Mouse (Mus musculus) myocyte (in vitro differentiated cells): ENCODE results near the gene Fpgt. TPM values are rescaled to one million over a fixed set of nuclear protein-coding genes. Genes with fewer than 3 reads are reported as not detected.

Experiments used
- H3K27me3 ChIP-seq: one replicate; pipeline ENCODE4 v1.6.1; 2011; ENCODE audit not compliant: control insufficient read depth, insufficient read depth, insufficient read length
- H3K36me3 ChIP-seq: one replicate; pipeline ENCODE4 v1.6.1; 2011; ENCODE audit not compliant: control insufficient read depth, insufficient read depth
- H3K4me2 ChIP-seq: one replicate; pipeline ENCODE4 v1.6.1; 2011; ENCODE audit warnings: low read depth, control low read depth
- H3K4me3 ChIP-seq: one replicate; pipeline ENCODE4 v1.5.1; 2011; ENCODE audit warnings: mild to moderate bottlenecking, control low read depth, moderate library complexity
- H3K79me2 ChIP-seq: one replicate; pipeline ENCODE4 v1.6.1; 2011; ENCODE audit not compliant: control insufficient read depth, insufficient read depth
- H3ac ChIP-seq: one replicate; pipeline ENCODE4 v1.6.1; 2011; ENCODE audit not compliant: control insufficient read depth, insufficient read length
- CEBPB ChIP-seq: IDR thresholded peaks from 2 replicates; pipeline ENCODE4 v1.6.1; 2011; ENCODE audit warnings: mild to moderate bottlenecking, moderate library complexity; ENCODE audit not compliant: poor library complexity, insufficient read depth, severe bottlenecking
- E2F4 ChIP-seq: IDR thresholded peaks from one replicate; pipeline ENCODE4 v1.6.1; 2011; ENCODE audit warnings: mild to moderate bottlenecking, control low read depth, moderate library complexity; ENCODE audit not compliant: insufficient read depth
- MAX ChIP-seq: IDR thresholded peaks from one replicate; pipeline ENCODE4 v1.6.1; 2011; ENCODE audit warnings: low read depth, mild to moderate bottlenecking, control low read depth
- MYOD1 ChIP-seq, 3 experiments: IDR thresholded peaks; one replicate each; pipeline ENCODE4 v1.6.1; 2011; ENCODE audit warnings: control low read depth in 2 of 3, low read depth in 2 of 3, mild to moderate bottlenecking in 2 of 3, moderate library complexity in 1 of 3; ENCODE audit not compliant: insufficient read length in 2 of 3, control insufficient read depth in 1 of 3
- MYOG ChIP-seq, 3 experiments: IDR thresholded peaks; one replicate each; pipeline ENCODE4 v1.6.1; 2011; ENCODE audit warnings: control low read depth in 2 of 3, low read depth in 2 of 3, mild to moderate bottlenecking in 2 of 3; ENCODE audit not compliant: insufficient read length in 2 of 3, control insufficient read depth in 1 of 3, insufficient read depth in 1 of 3
- POLR2A ChIP-seq: IDR thresholded peaks from one replicate; pipeline ENCODE4 v1.6.1; 2011; ENCODE audit warnings: low read depth, mild to moderate bottlenecking, control low read depth, moderate library complexity; ENCODE audit not compliant: insufficient read length
- POLR2AphosphoS2 ChIP-seq: IDR thresholded peaks from one replicate; pipeline ENCODE4 v1.6.1; 2011; ENCODE audit warnings: low read depth, control low read depth; ENCODE audit not compliant: insufficient read length
- REST ChIP-seq: IDR thresholded peaks from one replicate; pipeline ENCODE4 v1.6.1; 2011; ENCODE audit warnings: mild to moderate bottlenecking, control low read depth, moderate library complexity; ENCODE audit not compliant: insufficient read depth, insufficient read length
- SRF ChIP-seq: IDR thresholded peaks from one replicate; pipeline ENCODE4 v1.6.1; 2011; ENCODE audit warnings: low read depth; ENCODE audit not compliant: control insufficient read depth, insufficient read length
- TCF12 ChIP-seq: IDR thresholded peaks from one replicate; pipeline ENCODE4 v1.6.1; 2011; ENCODE audit warnings: mild to moderate bottlenecking, control low read depth; ENCODE audit not compliant: poor library complexity, insufficient read depth, severe bottlenecking
- TCF3 ChIP-seq: IDR thresholded peaks from one replicate; pipeline ENCODE4 v1.6.1; 2011; ENCODE audit warnings: low read depth, control low read depth; ENCODE audit not compliant: insufficient read length
- USF1 ChIP-seq: IDR thresholded peaks from one replicate; pipeline ENCODE4 v1.6.1; 2011; ENCODE audit warnings: low read depth, mild to moderate bottlenecking, control low read depth, moderate library complexity
- polyA plus RNA-seq: library from polyadenylated mRNA; unstranded; fragments of >200 nt; fragmentation: generic; extraction: Trizol; gene quantifications from one replicate; pipeline ENCODE4 v1.2.1, GENCODE M21; 2012; ENCODE audit warnings: missing spikeins

Fpgt gene
- polyA plus RNA-seq, 1 experiment, result 4.7 TPM

- peak overlapping the region; percentile 66 for H3K4me3 ChIP-seq
- no peaks in the 10 kb centered on the region for H3K27me3 ChIP-seq
Observed at GRCm38 (mm10) chr3:155092081-155092480, 1.1 kb downstream of the Fpgt start.

GRCm38 (mm10) chr3:155077908-155078307, 15.3 kb downstream of the Fpgt start:
- H3ac ChIP-seq, result no peak overlapping the region
- no peaks in the 10 kb centered on the region for H3K79me2 ChIP-seq
- TF ChIP-seq TCF3, result no peak
- TF ChIP-seq MYOD1 (IDR thresholded peaks at IDR 0.05; ENCODE audit: control insufficient read depth in 1 of 3, insufficient read length in 2 of 3, low read depth in 2 of 3), result peak in 2 of 3 experiments; percentile 68 to 78
- H3K36me3 ChIP-seq, result no peaks in the 10 kb centered on the region
- no peak overlapping the region for H3K4me3 ChIP-seq
- no peaks in the 10 kb centered on the region for H3K27me3 ChIP-seq
- H3K4me2 ChIP-seq, result peak overlapping the region; percentile 33

More at GRCm38 (mm10) chr3:155092081-155092480, 1.1 kb downstream of the Fpgt start:
- peak overlapping the region; percentile 81 for H3K4me2 ChIP-seq
- peak overlapping the region; percentile 34 for H3ac ChIP-seq
- peaks cover 14% of the 10 kb centered on the region for H3K79me2 ChIP-seq
- TF ChIP-seq TCF12, result no peak
- TF ChIP-seq SRF, result no peak
- no peak for TF ChIP-seq CEBPB
- TF ChIP-seq POLR2AphosphoS2, result no peak
- no peak for TF ChIP-seq REST
- TF ChIP-seq POLR2A, result no peak
- TF ChIP-seq TCF3, result no peak
- no peak for TF ChIP-seq USF1
- no peak for TF ChIP-seq E2F4
- no peak for TF ChIP-seq MYOD1 (IDR thresholded peaks at IDR 0.05; ENCODE audit: control insufficient read depth in 1 of 3, insufficient read length in 2 of 3, low read depth in 2 of 3)
- TF ChIP-seq MAX, result no peak
- TF ChIP-seq MYOG (IDR thresholded peaks at IDR 0.05; ENCODE audit: control insufficient read depth in 1 of 3, insufficient read depth in 1 of 3, insufficient read length in 2 of 3, low read depth in 2 of 3), result no peak
- peaks cover 28% of the 10 kb centered on the region for H3K36me3 ChIP-seq

- Histone ChIP-seq H3K27me3 (no peaks in the 10 kb centered on the region), H3K79me2 (no peaks in the 10 kb centered on the region), H3ac (no peak overlapping the region), H3K4me3 (no peak overlapping the region), H3K4me2 (no peak overlapping the region), H3K36me3 (no peaks in the 10 kb centered on the region)
- no peak for TF ChIP-seq USF1
Observed at GRCm38 (mm10) chr3:155059449-155059822, 33.8 kb downstream of the Fpgt start.

- Histone ChIP-seq H3ac (no peak overlapping the region), H3K79me2 (no peaks in the 10 kb centered on the region), H3K4me2 (no peak overlapping the region), H3K4me3 (no peak overlapping the region), H3K27me3 (no peaks in the 10 kb centered on the region), H3K36me3 (no peaks in the 10 kb centered on the region)
- no peak for TF ChIP-seq TCF12
- no peak for TF ChIP-seq POLR2AphosphoS2
- no peak for TF ChIP-seq E2F4
- no peak for TF ChIP-seq CEBPB
Observed at GRCm38 (mm10) chr3:155058800-155059448, 34.3 kb downstream of the Fpgt start.

GRCm38 (mm10) chr3:155057566-155057965, 35.6 kb downstream of the Fpgt start:
- peak overlapping the region; percentile 65 for H3K4me2 ChIP-seq
- no peak overlapping the region for H3K4me3 ChIP-seq
- H3K27me3 ChIP-seq, result no peaks in the 10 kb centered on the region
- H3K79me2 ChIP-seq, result no peaks in the 10 kb centered on the region
- no peak overlapping the region for H3ac ChIP-seq
- no peaks in the 10 kb centered on the region for H3K36me3 ChIP-seq
- TF ChIP-seq CEBPB (peak; percentile 72; the same call in 1 of the 2 replicates), MAX (no peak), TCF12 (no peak), POLR2A (no peak)

- TF ChIP-seq MAX (no peak), SRF (no peak), USF1 (no peak), TCF3 (no peak), CEBPB (0 out of 2 replicates have a peak, but pooled peaks have one; percentile 8), E2F4 (no peak), TCF12 (no peak)
- Histone ChIP-seq H3K36me3 (no peaks in the 10 kb centered on the region), H3ac (no peak overlapping the region), H3K4me3 (no peak overlapping the region), H3K4me2 (peak overlapping the region; percentile 65), H3K27me3 (no peaks in the 10 kb centered on the region), H3K79me2 (no peaks in the 10 kb centered on the region)
Observed at GRCm38 (mm10) chr3:155056606-155057005, 36.6 kb downstream of the Fpgt start.
